Mouse (Mus musculus) hindbrain, embryonic 14.5 days (tissue): ENCODE data around the gene 9330182L06Rik. TPM values are rescaled to one million over a fixed set of nuclear protein-coding genes. Genes with fewer than 3 reads are reported as not detected.

Experiments
- ATAC-seq: fragments of 200-750 bp; cut with Nextera tagmentation; 2 replicates; pipeline ENCODE4 v1.8.0; 2017; ENCODE audit warnings: moderate number of reproducible peaks, mild to moderate bottlenecking, moderate TSS enrichment, moderate library complexity; ENCODE audit not compliant: low FRiP score
- DNase-seq: peaks from one replicate; pipeline ENCODE4 v3.0.0-alpha.2; 2015; ENCODE audit warnings: low spot score
- H3K27ac ChIP-seq: fragments of 300-500 bp; sonication (generic); 2 replicates; pipeline ENCODE4 v1.5.1; 2014; ENCODE audit warnings: mild to moderate bottlenecking, moderate library complexity
- H3K27me3 ChIP-seq: fragments of 300-500 bp; sonication (generic); 2 replicates; pipeline ENCODE4 v1.6.1; 2014; ENCODE audit warnings: mild to moderate bottlenecking, low read length, mixed read lengths; ENCODE audit not compliant: control insufficient read depth, insufficient read depth
- H3K36me3 ChIP-seq: fragments of 300-500 bp; sonication (generic); replicated peaks from 2 replicates; pipeline ENCODE4 v1.6.1; 2014; ENCODE audit not compliant: control insufficient read depth, insufficient read depth
- H3K4me1 ChIP-seq: fragments of 300-500 bp; sonication (generic); replicated peaks from 2 replicates; pipeline ENCODE4 v1.6.1; 2014; ENCODE audit warnings: antibody characterized with exemption, low read length, mixed read lengths; ENCODE audit not compliant: control insufficient read depth, insufficient read depth
- H3K4me2 ChIP-seq: fragments of 300-500 bp; sonication (generic); replicated peaks from 2 replicates; pipeline ENCODE4 v1.6.1; 2014; ENCODE audit warnings: mild to moderate bottlenecking, moderate library complexity
- H3K4me3 ChIP-seq: fragments of 300-500 bp; sonication (generic); replicated peaks from 2 replicates; pipeline ENCODE4 v1.5.1; 2014; ENCODE audit warnings: mild to moderate bottlenecking, low read length
- H3K9ac ChIP-seq: fragments of 300-500 bp; sonication (generic); 2 replicates; pipeline ENCODE4 v1.6.1; 2014
- H3K9me3 ChIP-seq: fragments of 300-500 bp; sonication (generic); 2 replicates; pipeline ENCODE4 v1.6.1; 2016; ENCODE audit warnings: low read length; ENCODE audit not compliant: control insufficient read depth
- WGBS: fragments of 180-500 bp; shearing (Covaris S2); extraction: QIAGEN DNeasy Blood & Tissue Kit; methylation state at CpG from one replicate; pipeline ENCODE4 v1.1.7; 2014; 5-methylcytosine and 5-hydroxymethylcytosine counted together
- polyA plus RNA-seq: library from polyadenylated mRNA; unstranded; fragments of >200 nt; fragmentation: Nextera tagmentation; extraction: Ambion mirVana; gene quantifications from 2 replicates; pipeline ENCODE4 v1.2.1, GENCODE M21; 2014

9330182L06Rik gene
- polyA plus RNA-seq, 1 experiment from 2014 or later = 39.9 TPM

GRCm38 (mm10) chr5:9448931-9449330 is 183.0 kb downstream of the 9330182L06Rik start:
- no peaks in the 10 kb centered on the region for H3K9me3 ChIP-seq
- H3K36me3 ChIP-seq = no peaks in the 10 kb centered on the region
- 81% methylated on average over 6 of the region's 6 CpGs for WGBS
- H3K4me1 ChIP-seq = no peaks in the 10 kb centered on the region
- ATAC-seq (no peak), DNase-seq (no peak)
- H3K4me3 ChIP-seq = no peak overlapping the region
- H3K4me2 ChIP-seq = no peak overlapping the region
- no peaks in the 10 kb centered on the region for H3K27me3 ChIP-seq
- no peak overlapping the region for H3K27ac ChIP-seq
- H3K9ac ChIP-seq = no peak overlapping the region

GRCm38 (mm10) chr5:9449570-9449969 is 183.7 kb downstream of the 9330182L06Rik start:
- Histone ChIP-seq H3K9ac (no peak overlapping the region), H3K9me3 (no peaks in the 10 kb centered on the region), H3K4me3 (no peak overlapping the region), H3K27me3 (no peaks in the 10 kb centered on the region), H3K4me2 (no peak overlapping the region), H3K27ac (no peak overlapping the region), H3K4me1 (no peaks in the 10 kb centered on the region), H3K36me3 (no peaks in the 10 kb centered on the region)
- DNase-seq (peak; percentile 60), ATAC-seq (no peak)
- WGBS = 66% methylated on average over 5 of the region's 5 CpGs

GRCm38 (mm10) chr5:9453298-9453697 is 187.4 kb downstream of the 9330182L06Rik start:
- Histone ChIP-seq H3K4me3 (no peak overlapping the region), H3K9ac (no peak overlapping the region), H3K9me3 (no peaks in the 10 kb centered on the region), H3K27me3 (no peaks in the 10 kb centered on the region), H3K27ac (no peak overlapping the region), H3K4me1 (no peaks in the 10 kb centered on the region), H3K36me3 (no peaks in the 10 kb centered on the region), H3K4me2 (no peak overlapping the region)
- no peak for ATAC-seq
- no peak for DNase-seq
- WGBS = 93% methylated on average over 2 of the region's 2 CpGs

- Histone ChIP-seq H3K4me3 (no peak overlapping the region), H3K4me1 (no peaks in the 10 kb centered on the region), H3K27ac (no peak overlapping the region), H3K9me3 (no peaks in the 10 kb centered on the region), H3K4me2 (no peak overlapping the region), H3K27me3 (no peaks in the 10 kb centered on the region), H3K9ac (no peak overlapping the region), H3K36me3 (no peaks in the 10 kb centered on the region)
- WGBS = 92% methylated on average over 3 of the region's 3 CpGs
- DNase-seq = no peak
- no peak for ATAC-seq
These were observed 211.7 kb downstream of the 9330182L06Rik start for GRCm38 (mm10) chr5:9477587-9477986.

- Histone ChIP-seq H3K9me3 (no peaks in the 10 kb centered on the region), H3K4me1 (no peaks in the 10 kb centered on the region), H3K4me2 (no peak overlapping the region), H3K4me3 (no peak overlapping the region), H3K9ac (no peak overlapping the region), H3K27me3 (no peaks in the 10 kb centered on the region), H3K27ac (no peak overlapping the region), H3K36me3 (no peaks in the 10 kb centered on the region)
- DNase-seq (no peak), ATAC-seq (no peak)
- 23% methylated on average over 5 of the region's 5 CpGs for WGBS
These were observed 229.5 kb downstream of the 9330182L06Rik start for GRCm38 (mm10) chr5:9495456-9495855.

- no peaks in the 10 kb centered on the region for H3K27me3 ChIP-seq
- H3K9ac ChIP-seq = no peak overlapping the region
- no peak overlapping the region for H3K4me2 ChIP-seq
- ATAC-seq (peak; percentile 35; the same call in 1 of the 2 replicates), DNase-seq (no peak)
- H3K4me3 ChIP-seq = no peak overlapping the region
- H3K36me3 ChIP-seq = no peaks in the 10 kb centered on the region
- no peaks in the 10 kb centered on the region for H3K4me1 ChIP-seq
- H3K9me3 ChIP-seq = no peaks in the 10 kb centered on the region
- H3K27ac ChIP-seq = no peak overlapping the region
- WGBS = 72% methylated on average over 4 of the region's 4 CpGs
These were observed 231.3 kb downstream of the 9330182L06Rik start for GRCm38 (mm10) chr5:9497235-9497634.

GRCm38 (mm10) chr5:9511027-9511426 is 245.1 kb downstream of the 9330182L06Rik start:
- H3K4me2 ChIP-seq = no peak overlapping the region
- ATAC-seq = no peak
- no peak for DNase-seq
- no peaks in the 10 kb centered on the region for H3K36me3 ChIP-seq
- WGBS = 78% methylated on average over 1 of the region's 1 CpGs
- no peaks in the 10 kb centered on the region for H3K27me3 ChIP-seq
- H3K4me1 ChIP-seq = no peaks in the 10 kb centered on the region
- H3K4me3 ChIP-seq = no peak overlapping the region
- 0 out of 2 replicates have a peak, but pooled peaks cover 10% of the 10 kb centered on the region for H3K9me3 ChIP-seq
- H3K9ac ChIP-seq = no peak overlapping the region
- H3K27ac ChIP-seq = no peak overlapping the region

GRCm38 (mm10) chr5:9525507-9525906 is 259.6 kb downstream of the 9330182L06Rik start:
- Histone ChIP-seq H3K4me1 (no peaks in the 10 kb centered on the region), H3K27me3 (no peaks in the 10 kb centered on the region), H3K4me3 (no peak overlapping the region), H3K27ac (no peak overlapping the region), H3K4me2 (no peak overlapping the region), H3K9me3 (no peaks in the 10 kb centered on the region), H3K9ac (no peak overlapping the region), H3K36me3 (no peaks in the 10 kb centered on the region)
- WGBS = 90% methylated on average over 4 of the region's 4 CpGs
- DNase-seq (no peak), ATAC-seq (no peak)
